Mouse (Mus musculus): ENCODE results near the gene Rnf182. TPM values are rescaled to one million over a fixed set of nuclear protein-coding genes. Genes with fewer than 3 reads are reported as not detected.

Rnf182 gene
- polyA plus RNA-seq, 1 experiment from 2014 or later: not detected

DNA sequence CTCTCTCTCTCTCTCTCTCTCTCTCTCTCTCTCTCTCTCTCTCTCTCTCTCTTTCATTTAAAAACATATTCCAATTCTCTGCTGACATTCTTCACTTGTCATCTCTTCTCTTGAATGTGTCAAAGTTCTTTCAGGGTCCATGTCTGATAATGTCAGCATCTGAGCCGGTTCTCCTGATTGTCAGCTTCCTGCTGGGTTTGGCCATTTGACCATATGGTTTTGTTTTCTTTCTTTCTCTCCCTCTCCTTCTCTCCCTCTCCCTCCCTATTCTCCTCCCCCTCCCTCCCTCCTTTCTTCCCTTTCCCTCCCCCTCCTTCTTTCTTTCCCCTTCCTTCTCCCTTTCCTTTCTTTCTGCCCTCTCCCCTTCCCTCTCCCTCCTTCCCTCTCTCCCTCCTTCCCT is 29.5 kb downstream of the Rnf182 start:
- Histone ChIP-seq H3K4me2 (ENCODE audit: low read depth, low read length) (no peak overlapping the region), H3K4me1 (ENCODE audit: insufficient read depth) (no peaks in the 10 kb centered on the region), H3K9ac (replicated peaks) (no peak overlapping the region), H3K27ac (ENCODE audit: low read depth) (no peak overlapping the region), H3K4me3 (ENCODE audit: low read depth, low read length) (no peak overlapping the region), H3K36me3 (replicated peaks; ENCODE audit: insufficient read depth, low read length) (no peaks in the 10 kb centered on the region), H3K9me3 (ENCODE audit: low read length) (no peaks in the 10 kb centered on the region), H3K27me3 (ENCODE audit: insufficient read depth, low read length) (no peaks in the 10 kb centered on the region)
- WGBS (ENCODE audit: insufficient replicate concordance): 36% methylated on average over 1 of the region's 1 CpGs
- TF ChIP-seq EP300 (IDR thresholded peaks at IDR 0.05; ENCODE audit: low read depth) (no peak), CTCF (IDR thresholded peaks at IDR 0.05; ENCODE audit: low read depth) (no peak)
- ATAC-seq (no peak), DNase-seq (no peak)

DNA sequence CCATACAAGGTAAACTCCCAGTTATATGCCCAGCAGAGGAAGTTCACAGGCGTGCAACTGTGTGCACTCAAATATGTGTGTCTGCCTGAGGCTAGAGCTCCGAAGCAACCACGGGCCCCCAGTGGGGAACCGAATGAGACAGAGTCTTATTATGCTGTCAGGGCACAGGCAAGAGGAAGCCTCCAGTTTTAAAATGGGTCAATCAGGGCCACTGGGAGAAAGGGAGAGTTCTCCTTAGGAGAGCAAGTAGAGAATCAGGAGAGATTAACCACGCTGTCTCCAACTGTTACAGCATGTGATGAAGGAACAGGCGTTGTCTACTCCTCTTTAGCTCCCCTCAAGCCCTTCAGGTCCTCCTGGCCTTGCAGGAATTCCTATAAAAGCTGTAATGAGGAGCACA is 33.0 kb downstream of the Rnf182 start:
- Histone ChIP-seq H3K27ac (ENCODE audit: low read depth) (no peak overlapping the region), H3K4me3 (ENCODE audit: low read depth, low read length) (no peak overlapping the region), H3K9ac (replicated peaks) (no peak overlapping the region), H3K4me2 (ENCODE audit: low read depth, low read length) (no peak overlapping the region), H3K4me1 (ENCODE audit: insufficient read depth) (no peaks in the 10 kb centered on the region), H3K9me3 (ENCODE audit: low read length) (no peaks in the 10 kb centered on the region), H3K36me3 (replicated peaks; ENCODE audit: insufficient read depth, low read length) (no peaks in the 10 kb centered on the region), H3K27me3 (ENCODE audit: insufficient read depth, low read length) (no peaks in the 10 kb centered on the region)
- ATAC-seq (no peak), DNase-seq (no peak)
- TF ChIP-seq EP300 (IDR thresholded peaks at IDR 0.05; ENCODE audit: low read depth) (no peak), CTCF (IDR thresholded peaks at IDR 0.05; ENCODE audit: low read depth) (no peak)
- WGBS (ENCODE audit: insufficient replicate concordance): 42% methylated on average over 6 of the region's 6 CpGs

DNA sequence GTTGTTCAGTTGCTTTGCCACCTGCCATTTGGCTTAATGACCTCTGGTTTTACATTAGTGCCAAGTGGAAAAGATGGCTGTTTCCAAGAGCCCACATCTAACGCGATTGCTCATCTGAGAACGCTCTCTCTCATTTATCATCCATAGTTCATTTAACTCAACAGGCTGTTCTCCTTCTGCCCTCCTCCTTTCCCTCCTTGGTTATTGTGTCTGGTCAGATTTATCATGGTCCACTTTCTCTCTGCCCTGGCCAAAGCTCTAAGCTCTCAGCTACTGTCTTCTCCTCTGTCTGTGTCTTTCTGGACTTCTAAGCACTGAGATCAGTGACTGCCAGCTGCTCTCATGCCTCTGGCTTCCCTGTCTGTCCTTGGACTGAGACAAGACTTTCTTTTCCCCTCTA is 35.8 kb downstream of the Rnf182 start:
- TF ChIP-seq CTCF (IDR thresholded peaks at IDR 0.05; ENCODE audit: low read depth): no peak
- no peak for TF ChIP-seq EP300 (IDR thresholded peaks at IDR 0.05; ENCODE audit: low read depth)

DNA sequence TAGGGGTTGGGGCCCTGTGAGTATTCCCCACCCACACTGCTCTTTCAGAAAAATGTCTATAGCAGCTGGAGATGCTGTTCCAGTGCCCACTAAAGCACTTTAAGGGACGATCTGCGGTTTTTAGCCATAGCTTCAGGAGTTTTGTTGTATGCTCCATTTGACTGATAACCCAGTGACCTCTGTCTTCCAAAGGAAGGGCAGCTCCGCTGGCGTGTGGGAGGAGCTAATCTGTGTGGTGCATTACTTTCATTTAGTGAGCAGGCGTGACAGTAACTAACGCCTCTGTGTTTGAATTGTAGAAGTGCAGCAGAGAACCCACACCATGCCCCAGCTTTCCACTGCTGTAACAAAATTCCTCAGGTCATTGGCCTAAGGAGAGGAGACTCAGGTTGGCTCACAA is 38.6 kb downstream of the Rnf182 start:
- H3K4me2 ChIP-seq (ENCODE audit: low read depth, low read length): no peak overlapping the region
- DNase-seq (peak; percentile 30), ATAC-seq (peak; percentile 73)
- no peaks in the 10 kb centered on the region for H3K36me3 ChIP-seq (replicated peaks; ENCODE audit: insufficient read depth, low read length)
- H3K27ac ChIP-seq (ENCODE audit: low read depth): no peak overlapping the region
- 59% methylated on average over 6 of the region's 6 CpGs for WGBS (ENCODE audit: insufficient replicate concordance)
- no peak overlapping the region for H3K4me3 ChIP-seq (ENCODE audit: low read depth, low read length)
- H3K9me3 ChIP-seq (ENCODE audit: low read length): no peaks in the 10 kb centered on the region
- no peaks in the 10 kb centered on the region; the same call in 1 of the 2 replicates for H3K4me1 ChIP-seq (ENCODE audit: insufficient read depth)
- TF ChIP-seq EP300 (IDR thresholded peaks at IDR 0.05; ENCODE audit: low read depth) (no peak), CTCF (IDR thresholded peaks at IDR 0.05; ENCODE audit: low read depth) (no peak)
- H3K9ac ChIP-seq (replicated peaks): no peak overlapping the region
- no peaks in the 10 kb centered on the region for H3K27me3 ChIP-seq (ENCODE audit: insufficient read depth, low read length)

More for the DNA sequence above, 35.8 kb downstream of the Rnf182 start:
- H3K36me3 ChIP-seq (replicated peaks; ENCODE audit: insufficient read depth, low read length): no peaks in the 10 kb centered on the region
- H3K9ac ChIP-seq (replicated peaks): no peak overlapping the region
- DNase-seq: no peak
- H3K27me3 ChIP-seq (ENCODE audit: insufficient read depth, low read length): no peaks in the 10 kb centered on the region
- WGBS (ENCODE audit: insufficient replicate concordance): 80% methylated on average over 3 of the region's 3 CpGs
- H3K9me3 ChIP-seq (ENCODE audit: low read length): no peaks in the 10 kb centered on the region
- no peaks in the 10 kb centered on the region; the same call in 1 of the 2 replicates for H3K4me1 ChIP-seq (ENCODE audit: insufficient read depth)
- H3K4me3 ChIP-seq (ENCODE audit: low read depth, low read length): no peak overlapping the region
- no peak overlapping the region for H3K27ac ChIP-seq (ENCODE audit: low read depth)
- no peak overlapping the region for H3K4me2 ChIP-seq (ENCODE audit: low read depth, low read length)
- no peak for ATAC-seq

- no peak overlapping the region for H3K27ac ChIP-seq (ENCODE audit: low read depth)
Measured at GRCm38 (mm10) chr13:43663225-43663624, 47.7 kb downstream of the Rnf182 start.

DNA sequence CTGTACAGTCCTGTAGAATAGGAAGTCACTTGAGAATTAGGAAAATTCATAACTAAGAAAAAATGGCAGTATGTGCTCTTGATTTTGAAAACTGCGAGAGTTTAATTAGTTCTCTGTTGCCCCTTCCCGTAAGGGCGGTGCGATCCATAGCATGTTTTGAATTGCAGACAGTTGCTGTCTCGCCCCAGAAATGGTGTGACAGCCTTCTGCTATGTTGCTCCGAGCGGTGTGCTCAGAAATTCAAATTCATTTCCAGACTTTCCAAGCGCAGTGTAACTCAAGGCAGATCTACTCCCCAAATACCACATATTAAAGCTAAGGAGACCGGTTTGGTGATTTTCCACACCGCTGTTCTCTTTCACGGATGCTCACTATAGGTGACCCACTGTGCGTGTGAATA is 50.6 kb downstream of the Rnf182 start:
- Histone ChIP-seq H3K27ac (ENCODE audit: low read depth) (no peak overlapping the region), H3K4me2 (ENCODE audit: low read depth, low read length) (no peak overlapping the region), H3K4me3 (ENCODE audit: low read depth, low read length) (no peak overlapping the region), H3K4me1 (ENCODE audit: insufficient read depth) (no peaks in the 10 kb centered on the region), H3K27me3 (ENCODE audit: insufficient read depth, low read length) (no peaks in the 10 kb centered on the region), H3K9ac (replicated peaks) (no peak overlapping the region), H3K36me3 (replicated peaks; ENCODE audit: insufficient read depth, low read length) (no peaks in the 10 kb centered on the region), H3K9me3 (ENCODE audit: low read length) (no peaks in the 10 kb centered on the region)
- ATAC-seq (no peak), DNase-seq (no peak)
- WGBS (ENCODE audit: insufficient replicate concordance): 84% methylated on average over 12 of the region's 12 CpGs
- TF ChIP-seq EP300 (IDR thresholded peaks at IDR 0.05; ENCODE audit: low read depth): no peak
- no peak for TF ChIP-seq CTCF (IDR thresholded peaks at IDR 0.05; ENCODE audit: low read depth)

More at GRCm38 (mm10) chr13:43663225-43663624, 47.7 kb downstream of the Rnf182 start:
- H3K4me2 ChIP-seq (ENCODE audit: low read depth, low read length): no peak overlapping the region
- TF ChIP-seq CTCF (IDR thresholded peaks at IDR 0.05; ENCODE audit: low read depth) (no peak), EP300 (IDR thresholded peaks at IDR 0.05; ENCODE audit: low read depth) (no peak)
- DNase-seq (no peak), ATAC-seq (no peak)
- H3K4me3 ChIP-seq (ENCODE audit: low read depth, low read length): no peak overlapping the region
- H3K27me3 ChIP-seq (ENCODE audit: insufficient read depth, low read length): no peaks in the 10 kb centered on the region
- no peaks in the 10 kb centered on the region for H3K36me3 ChIP-seq (replicated peaks; ENCODE audit: insufficient read depth, low read length)
- no peak overlapping the region for H3K9ac ChIP-seq (replicated peaks)
- WGBS (ENCODE audit: insufficient replicate concordance): 76% methylated on average over 4 of the region's 4 CpGs
- no peaks in the 10 kb centered on the region for H3K9me3 ChIP-seq (ENCODE audit: low read length)
- H3K4me1 ChIP-seq (ENCODE audit: insufficient read depth): no peaks in the 10 kb centered on the region

- H3K27ac ChIP-seq (ENCODE audit: low read depth): no peak overlapping the region
- no peak overlapping the region for H3K4me2 ChIP-seq (ENCODE audit: low read depth, low read length)
- 27% methylated on average over 6 of the region's 6 CpGs for WGBS (ENCODE audit: insufficient replicate concordance)
- no peak overlapping the region for H3K4me3 ChIP-seq (ENCODE audit: low read depth, low read length)
- no peak overlapping the region for H3K9ac ChIP-seq (replicated peaks)
- H3K4me1 ChIP-seq (ENCODE audit: insufficient read depth): no peaks in the 10 kb centered on the region
- no peaks in the 10 kb centered on the region for H3K9me3 ChIP-seq (ENCODE audit: low read length)
- no peaks in the 10 kb centered on the region for H3K36me3 ChIP-seq (replicated peaks; ENCODE audit: insufficient read depth, low read length)
- TF ChIP-seq CTCF (IDR thresholded peaks at IDR 0.05; ENCODE audit: low read depth) (no peak), EP300 (IDR thresholded peaks at IDR 0.05; ENCODE audit: low read depth) (no peak)
- no peak for ATAC-seq
- H3K27me3 ChIP-seq (ENCODE audit: insufficient read depth, low read length): no peaks in the 10 kb centered on the region
- no peak for DNase-seq
Measured at GRCm38 (mm10) chr13:43666920-43667319, 51.4 kb downstream of the Rnf182 start.

Data from liver, postnatal 0 days (tissue).